Mouse (Mus musculus) stomach, postnatal 0 days (tissue): Measurements from ENCODE around the gene Perm1.

Experiments
- CTCF ChIP-seq: IDR thresholded peaks from 2 replicates; pipeline ENCODE4 v1.5.1; 2016; ENCODE audit warnings: antibody characterized with exemption, low read depth, mild to moderate bottlenecking, moderate library complexity
- EP300 ChIP-seq: optimal IDR thresholded peaks from 2 replicates; pipeline ENCODE3; 2016; ENCODE audit warnings: antibody characterized with exemption

- no peak for TF ChIP-seq CTCF
- TF ChIP-seq EP300: no peak
Observed at GRCm38 (mm10) chr4:156224276-156224675, 8.6 kb downstream of the Perm1 start.
